Mouse (Mus musculus): Measurements from ENCODE around the gene Timeless.
"Not testable (repeated sequence)": the region's sequence is repeated elsewhere in the genome, so short reads cannot be mapped to it uniquely, and the experiment has no call there.

Gene Timeless

GRCm38 (mm10) chr10:128231697-128232419, at the start of gene Timeless:
Timeless (plus strand) TSS chr10:128232065.
- peak; percentile 81 to 85 for DNase-seq (ENCODE audit: low spot score in 2 of 2)

DNA sequence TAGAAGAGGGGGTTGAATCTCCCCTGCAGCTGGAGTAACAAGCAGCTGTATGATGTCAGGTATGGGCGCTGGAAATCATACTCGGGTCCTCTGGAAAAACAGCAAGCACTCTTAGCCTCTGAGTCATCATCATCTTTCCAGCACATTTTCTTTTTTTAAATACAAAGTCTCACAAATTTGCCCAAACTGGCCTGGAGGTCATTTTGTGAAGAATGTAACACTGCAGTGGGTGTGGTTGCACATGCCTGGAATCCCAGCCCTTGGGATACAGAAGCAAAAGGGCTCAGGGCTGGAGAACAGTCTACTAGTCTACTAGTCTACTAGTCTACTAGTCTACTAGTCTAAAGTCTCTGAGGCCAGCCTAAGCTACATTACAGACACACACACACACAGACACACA, 47.6 kb upstream of the Timeless start:
- DNase-seq (ENCODE audit: low spot score in 2 of 2) = no peak

DNA sequence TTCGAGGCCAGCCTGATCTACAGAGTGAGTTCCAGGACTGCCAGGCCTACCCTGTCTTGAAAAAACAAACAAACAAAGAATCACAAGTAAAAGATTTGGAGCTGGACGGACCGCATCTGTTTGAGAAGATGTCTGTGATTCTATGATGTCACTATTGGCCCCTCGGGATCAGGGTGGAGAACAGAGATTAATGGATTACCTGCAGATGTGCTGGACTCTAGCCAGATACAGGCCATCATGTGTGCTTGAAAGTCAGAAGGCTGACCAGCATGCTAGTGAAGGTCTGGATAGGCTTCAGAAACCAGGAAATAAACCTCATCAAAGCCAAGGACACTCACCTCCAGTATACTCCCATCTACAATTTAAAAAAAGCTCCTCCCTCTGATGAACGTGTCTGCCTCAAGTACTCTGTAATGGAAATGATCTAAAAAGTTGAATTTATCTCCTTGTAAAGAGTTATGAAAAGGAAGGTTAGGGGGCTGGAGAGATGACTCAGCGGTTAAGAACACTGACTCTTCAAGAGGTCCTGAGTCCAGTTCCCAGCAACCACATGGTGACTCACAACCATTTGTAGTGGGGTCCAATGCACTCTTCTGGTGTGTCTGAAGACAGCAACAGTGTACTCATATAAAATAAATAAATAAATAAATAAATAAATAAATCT, 46.5 kb upstream of the Timeless start:
- DNase-seq (ENCODE audit: low spot score in 2 of 2) = no peak

DNA sequence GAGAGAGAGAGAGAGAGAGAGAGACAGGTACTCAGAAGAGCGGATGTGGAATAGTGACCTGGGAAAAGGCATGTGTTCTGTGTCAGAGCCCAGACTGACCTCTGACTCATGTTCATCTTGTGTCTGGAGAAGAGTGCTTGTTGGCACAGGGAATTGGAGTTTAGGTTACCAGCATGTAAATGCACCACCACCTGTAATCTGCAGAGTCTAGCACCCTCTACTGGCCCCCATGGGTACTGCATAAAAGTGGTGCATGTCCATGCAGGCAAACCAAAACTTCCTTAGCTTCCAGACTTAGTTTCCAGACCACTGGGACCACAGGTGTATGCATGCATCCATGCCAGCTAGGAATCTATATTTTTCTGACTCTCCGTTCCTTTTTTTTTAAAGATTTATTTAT, 45.9 kb upstream of the Timeless start:
- peak; percentile 58 to 71 for DNase-seq (ENCODE audit: low spot score in 2 of 2)

DNA sequence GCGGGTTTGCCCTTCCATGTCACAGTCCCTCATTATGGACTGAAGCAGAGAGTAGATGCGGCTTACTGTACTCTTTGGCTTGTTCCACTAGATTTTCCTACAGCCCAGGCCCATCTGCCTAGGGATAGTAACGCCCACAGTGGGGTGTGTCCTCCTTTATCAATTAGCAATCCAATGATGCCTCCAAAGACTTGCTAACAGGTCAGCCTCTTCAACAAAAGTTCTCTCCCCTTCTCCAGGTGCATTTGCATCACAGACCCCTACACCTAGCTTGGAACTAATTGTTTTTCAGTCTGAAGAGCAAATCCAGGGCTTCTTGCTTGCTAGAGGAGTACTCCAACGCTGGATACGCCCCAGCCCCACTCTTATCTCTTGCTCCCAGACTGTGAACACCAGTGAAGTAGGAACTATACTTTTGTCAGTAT, 44.7 kb upstream of the Timeless start:
- DNase-seq (ENCODE audit: low spot score in 2 of 2) = peak; percentile 24 to 46

- DNase-seq (ENCODE audit: low spot score in 2 of 2) = peak; percentile 54 to 67
These were observed 43.5 kb upstream of the Timeless start for GRCm38 (mm10) chr10:128188242-128188877.

- DNase-seq (ENCODE audit: low spot score in 2 of 2) = no peak
These were observed 40.4 kb upstream of the Timeless start for GRCm38 (mm10) chr10:128191472-128191871.

DNA sequence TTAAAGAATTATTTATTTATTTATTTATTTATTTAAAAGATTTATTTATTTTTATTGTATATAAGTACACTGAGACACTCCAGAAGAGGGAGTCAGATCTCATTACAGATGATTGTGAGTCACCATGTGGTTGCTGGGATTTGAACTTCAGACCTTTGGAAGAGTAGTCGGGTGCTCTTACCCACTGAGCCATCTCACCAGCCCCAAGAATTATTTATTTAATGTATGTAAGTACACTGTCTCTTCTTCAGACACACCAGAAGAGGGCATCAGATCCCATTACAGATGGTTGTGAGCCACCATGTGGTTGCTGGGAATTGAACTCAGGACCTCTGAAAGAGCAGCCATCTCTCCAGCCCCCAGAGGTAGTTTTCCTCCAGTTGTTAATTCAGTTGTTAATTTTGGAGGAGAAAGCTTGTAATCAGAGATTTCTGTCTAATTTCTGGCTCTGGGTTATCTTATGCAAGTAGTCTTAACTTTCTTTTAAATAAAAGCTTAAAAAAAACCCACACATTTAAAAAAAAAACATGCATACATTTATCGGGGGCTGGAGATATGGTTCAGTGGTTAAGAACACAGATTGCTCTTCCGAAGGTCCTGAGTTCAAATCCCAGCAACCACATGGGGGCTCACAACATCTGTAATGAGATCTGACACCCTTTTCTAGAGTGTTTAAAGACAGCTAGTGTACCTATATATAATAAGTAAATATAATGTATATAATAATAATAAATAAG, 39.7 kb upstream of the Timeless start:
- DNase-seq (ENCODE audit: low spot score in 2 of 2) = not testable (repeated sequence)

- no peak for DNase-seq (ENCODE audit: low spot score in 2 of 2)
These were observed 38.8 kb upstream of the Timeless start for GRCm38 (mm10) chr10:128193113-128193512.

- peak; percentile 85 to 91 for DNase-seq (ENCODE audit: low spot score in 2 of 2)
These were observed 37.8 kb upstream of the Timeless start, which contains the start of gene Gls2 for GRCm38 (mm10) chr10:128194024-128194550. Gls2 (plus strand) TSS chr10:128194457.

DNA sequence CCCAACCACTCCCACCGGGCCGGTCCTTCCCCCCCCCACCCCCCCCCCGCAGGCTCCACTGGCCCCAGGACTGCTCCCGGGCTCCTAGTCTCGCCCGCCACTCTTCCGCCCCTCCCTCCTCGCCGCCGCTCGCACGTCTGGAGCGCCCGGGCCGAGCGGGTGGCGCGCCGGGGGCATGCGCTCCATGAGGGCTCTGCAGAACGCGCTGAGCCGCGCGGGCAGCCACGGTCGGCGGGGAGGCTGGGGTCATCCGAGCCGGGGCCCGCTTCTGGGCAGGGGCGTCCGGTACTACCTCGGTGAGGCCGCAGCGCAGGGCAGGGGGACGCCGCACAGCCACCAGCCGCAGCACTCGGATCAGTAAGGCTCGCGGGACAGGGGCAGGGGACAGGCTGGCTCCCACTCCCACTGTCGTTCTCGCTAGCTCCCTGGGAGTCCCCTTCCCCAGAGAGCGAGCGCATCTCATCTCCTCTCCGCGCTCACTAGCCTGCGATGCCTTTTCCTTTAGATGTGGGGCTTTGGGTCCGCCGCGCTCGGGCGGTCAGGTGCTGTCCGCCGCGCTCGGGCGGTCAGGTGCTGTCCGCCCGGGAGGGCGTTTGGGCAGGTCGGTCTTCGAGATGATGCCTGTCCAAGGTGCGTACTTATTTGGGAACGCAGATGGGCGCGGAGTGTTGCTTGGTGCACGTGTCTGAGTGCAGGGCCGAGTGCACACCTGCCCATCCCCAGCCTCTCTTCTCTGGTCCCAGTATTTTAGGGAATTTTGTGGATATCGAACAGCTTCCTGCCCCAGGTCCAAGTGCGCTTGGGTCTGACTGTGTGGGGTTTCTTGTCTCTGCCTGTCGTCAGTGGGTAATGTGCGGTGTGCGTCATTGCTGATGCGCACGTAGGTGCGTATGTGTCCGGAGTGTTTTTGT, 37.1 kb upstream of the Timeless start:
- DNase-seq (ENCODE audit: low spot score in 2 of 2) = peak in 1 of 2 experiments; percentile 22

DNA sequence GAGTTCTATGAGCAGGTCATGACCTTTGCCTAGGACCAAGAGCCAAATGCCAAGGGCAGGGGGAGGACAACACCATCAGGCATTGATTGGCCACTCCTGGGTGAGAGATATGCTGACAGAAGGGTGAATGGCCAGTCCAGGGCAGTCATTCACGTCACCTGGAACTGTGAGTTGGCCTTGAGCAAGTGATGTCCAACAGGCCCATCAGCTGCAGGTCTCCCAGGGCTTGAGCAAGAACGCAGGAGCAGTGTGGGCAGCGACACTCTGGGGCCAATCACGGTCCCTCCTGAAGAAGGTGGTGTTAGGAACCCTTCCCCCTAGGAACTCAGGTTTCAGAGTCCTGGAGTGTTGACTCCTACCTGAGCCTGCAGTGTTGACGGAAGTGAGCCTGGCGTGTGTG, 30.0 kb upstream of the Timeless start:
- no peak for DNase-seq (ENCODE audit: low spot score in 2 of 2)

- no peak for DNase-seq (ENCODE audit: low spot score in 2 of 2)
These were observed 26.9 kb upstream of the Timeless start for GRCm38 (mm10) chr10:128204941-128205340.

DNA sequence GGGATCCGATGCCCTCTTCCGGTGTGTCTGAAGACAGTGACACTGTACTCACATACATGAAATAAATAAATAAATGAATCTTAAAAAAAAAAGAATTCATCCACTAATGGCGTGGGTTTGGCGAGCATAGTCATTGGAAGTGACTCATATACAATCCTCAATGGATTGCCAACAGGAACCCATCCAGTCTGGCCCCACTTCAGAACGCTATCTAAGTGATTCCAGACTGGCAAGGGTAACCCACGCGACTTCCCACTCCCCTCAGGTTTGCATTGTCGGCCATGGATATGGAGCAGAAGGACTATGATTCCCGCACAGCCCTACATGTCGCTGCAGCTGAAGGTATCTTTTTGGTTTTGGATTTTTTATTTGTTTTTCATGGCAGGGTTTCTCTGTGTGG, 23.5 kb upstream of the Timeless start:
- DNase-seq (ENCODE audit: low spot score in 2 of 2) = no peak

GRCm38 (mm10) chr10:128209311-128210009, 22.4 kb upstream of the Timeless start:
- no peak for DNase-seq (ENCODE audit: low spot score in 2 of 2)

DNA sequence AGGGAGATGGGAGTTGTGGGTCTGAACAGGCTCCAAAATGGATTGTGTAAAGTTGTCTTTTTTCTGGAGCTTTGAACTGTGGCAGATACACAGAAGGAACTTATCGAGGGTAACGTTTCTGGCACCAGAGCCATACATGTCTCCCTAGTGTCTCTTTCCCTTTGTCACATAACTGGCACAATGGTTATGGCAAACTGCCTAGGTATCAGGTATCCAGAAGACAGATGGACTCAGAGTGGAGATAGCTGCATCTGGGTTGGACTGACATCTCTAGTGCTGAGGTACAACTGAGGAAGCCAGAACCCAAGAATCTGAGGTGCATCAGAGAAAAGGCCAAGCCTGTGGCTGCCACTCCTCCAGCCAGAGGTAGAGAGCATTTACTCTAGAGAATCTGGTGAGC, 21.7 kb upstream of the Timeless start:
- no peak for DNase-seq (ENCODE audit: low spot score in 2 of 2)

DNA sequence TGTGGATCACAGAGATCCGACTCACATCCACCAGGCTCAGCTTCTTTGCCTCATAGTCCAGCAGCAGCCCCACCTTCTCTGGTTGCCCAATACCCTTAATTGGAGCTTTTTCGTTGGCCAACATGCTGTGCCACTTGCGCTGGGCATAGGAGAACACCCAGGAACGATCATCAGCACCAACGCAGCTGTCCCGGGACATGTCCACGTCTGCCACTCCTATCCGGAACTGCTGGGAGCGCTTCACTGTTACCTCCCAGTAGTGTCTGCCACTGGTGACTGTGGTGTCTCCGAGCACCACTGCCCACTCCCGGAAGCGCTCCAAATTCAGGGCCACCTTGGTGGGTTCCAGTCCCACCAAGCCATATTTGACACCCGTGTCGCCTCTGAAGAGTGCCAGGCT, 20.9 kb upstream of the Timeless start:
- DNase-seq (ENCODE audit: low spot score in 2 of 2) = no peak

GRCm38 (mm10) chr10:128211390-128212108, 20.3 kb upstream of the Timeless start, which contains the start of gene Spryd4:
Spryd4 (minus strand) TSS chr10:128211807.
- peak; percentile 87 to 91 for DNase-seq (ENCODE audit: low spot score in 2 of 2)

- DNase-seq (ENCODE audit: low spot score in 2 of 2) = no peak
These were observed 19.7 kb upstream of the Timeless start for GRCm38 (mm10) chr10:128212148-128212547.

Data from spleen, postnatal 36 days (tissue).